Mouse (Mus musculus) cerebellum, adult 2 months (tissue): ENCODE data around the gene Rrp15.

Experiments used
- CTCF ChIP-seq: fragments of 200-500 bp; IDR thresholded peaks from 2 replicates; pipeline ENCODE4 v1.5.1; 2011; ENCODE audit warnings: low read depth, mild to moderate bottlenecking, control low read depth, low read length, moderate library complexity, borderline replicate concordance; ENCODE audit not compliant: insufficient read depth
- POLR2A ChIP-seq: fragments of 200-500 bp; IDR thresholded peaks from 2 replicates; pipeline ENCODE4 v1.6.1; 2011; ENCODE audit warnings: low read length, control low read depth, borderline replicate concordance; ENCODE audit not compliant: insufficient read depth

- TF ChIP-seq CTCF (no peak), POLR2A (no peak)
These were observed 13.6 kb downstream of the Rrp15 start for GRCm38 (mm10) chr1:186735537-186735936.
